Mouse (Mus musculus): ENCODE data around the gene Lbx1.

Lbx1 gene

GRCm38 (mm10) chr19:45233496-45234127, 2.0 kb downstream of the Lbx1 start:
- peak in 1 of 2 experiments; percentile 25 for DNase-seq

DNA sequence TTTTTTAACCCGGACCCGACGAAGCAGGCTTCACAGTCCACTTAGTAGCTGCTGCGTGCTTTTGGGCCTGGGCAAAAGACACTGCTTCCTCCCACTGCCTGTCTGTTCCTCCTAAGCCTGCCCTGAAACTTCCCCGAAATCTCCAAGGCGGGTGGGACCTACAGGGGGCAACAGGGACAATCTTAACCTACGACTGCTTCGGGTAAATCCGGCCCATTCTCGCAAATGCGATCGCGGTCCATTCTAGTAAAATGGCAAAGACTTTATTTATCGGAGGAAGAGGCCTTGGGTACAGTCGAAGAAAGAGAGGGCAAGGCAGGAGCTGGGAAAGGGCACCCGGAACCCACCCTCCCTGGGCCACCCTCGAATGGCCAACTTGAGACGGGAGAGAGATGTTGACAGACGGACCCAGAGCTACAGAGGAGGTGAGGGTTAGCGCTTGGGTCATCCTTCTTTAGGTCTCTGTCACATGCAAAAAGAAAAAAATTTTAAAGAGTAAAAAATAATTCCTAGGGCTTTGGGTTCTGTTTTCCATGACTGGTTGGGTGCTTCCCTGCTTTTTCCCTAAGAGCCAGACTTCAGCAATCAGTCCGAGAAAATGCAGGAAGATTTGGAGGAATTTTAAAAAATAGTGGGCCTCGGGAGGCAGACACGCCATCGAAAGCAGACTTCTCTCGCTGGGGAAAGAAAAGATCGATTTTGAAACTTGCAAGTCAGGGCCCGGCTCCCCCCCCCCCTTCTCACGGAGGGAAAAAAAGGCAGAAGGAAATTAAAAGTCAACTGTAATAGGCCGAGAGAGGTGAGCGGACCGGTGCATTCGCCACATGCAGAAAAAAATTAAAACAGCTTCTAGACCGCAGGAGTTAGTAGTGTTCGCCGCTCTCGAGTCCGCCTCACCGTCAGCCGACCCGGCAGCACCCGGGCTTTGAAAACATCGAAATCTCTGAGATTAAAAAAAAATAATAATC, 2.9 kb downstream of the Lbx1 start:
- DNase-seq, result peak in 1 of 2 experiments; percentile 34

DNA sequence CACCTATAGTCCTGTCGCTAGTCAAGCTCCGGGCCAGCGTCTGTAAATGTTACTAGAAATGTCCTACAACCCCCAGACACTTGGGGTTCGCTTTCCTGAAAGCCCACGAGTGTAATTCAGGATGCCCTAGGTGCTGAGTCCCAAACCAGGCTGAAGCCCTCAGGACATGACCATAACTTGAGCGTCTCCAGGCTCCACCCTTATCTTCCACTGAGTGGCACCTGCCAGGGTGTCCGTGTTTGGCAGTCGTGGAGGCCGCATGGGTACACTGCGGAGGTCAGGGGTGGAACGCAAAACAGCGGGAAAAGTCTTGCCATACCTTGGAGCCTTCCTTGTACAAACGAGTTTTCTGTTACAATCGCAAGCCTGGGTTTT, 3.6 kb downstream of the Lbx1 start:
- no peak for DNase-seq

- DNase-seq, result peak in 1 of 2 experiments; percentile 23
Observed at GRCm38 (mm10) chr19:45231383-45232035, 4.1 kb downstream of the Lbx1 start.

- no peak for DNase-seq
Observed at GRCm38 (mm10) chr19:45230848-45231382, 4.7 kb downstream of the Lbx1 start.

DNA sequence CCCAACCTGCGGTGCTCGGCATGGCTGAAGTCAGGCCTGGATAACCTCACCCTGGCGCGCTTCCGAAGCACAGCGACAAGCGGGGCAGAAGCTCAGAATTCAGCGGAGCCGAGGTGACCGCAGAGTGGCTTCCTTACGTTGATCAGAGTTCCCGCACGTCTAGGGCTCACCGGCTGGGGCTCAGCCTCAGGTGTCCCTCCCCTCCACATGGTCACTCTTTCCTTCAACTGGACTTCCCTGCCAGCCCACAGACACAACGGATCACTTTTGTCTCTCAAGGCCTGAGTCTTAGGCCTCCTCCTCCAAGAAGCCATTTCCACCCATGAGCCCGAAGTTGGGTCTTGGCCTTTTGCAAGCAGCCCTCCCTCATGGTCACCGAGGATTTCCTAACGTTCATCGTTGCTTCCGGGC, 5.4 kb downstream of the Lbx1 start:
- DNase-seq, result no peak

DNA sequence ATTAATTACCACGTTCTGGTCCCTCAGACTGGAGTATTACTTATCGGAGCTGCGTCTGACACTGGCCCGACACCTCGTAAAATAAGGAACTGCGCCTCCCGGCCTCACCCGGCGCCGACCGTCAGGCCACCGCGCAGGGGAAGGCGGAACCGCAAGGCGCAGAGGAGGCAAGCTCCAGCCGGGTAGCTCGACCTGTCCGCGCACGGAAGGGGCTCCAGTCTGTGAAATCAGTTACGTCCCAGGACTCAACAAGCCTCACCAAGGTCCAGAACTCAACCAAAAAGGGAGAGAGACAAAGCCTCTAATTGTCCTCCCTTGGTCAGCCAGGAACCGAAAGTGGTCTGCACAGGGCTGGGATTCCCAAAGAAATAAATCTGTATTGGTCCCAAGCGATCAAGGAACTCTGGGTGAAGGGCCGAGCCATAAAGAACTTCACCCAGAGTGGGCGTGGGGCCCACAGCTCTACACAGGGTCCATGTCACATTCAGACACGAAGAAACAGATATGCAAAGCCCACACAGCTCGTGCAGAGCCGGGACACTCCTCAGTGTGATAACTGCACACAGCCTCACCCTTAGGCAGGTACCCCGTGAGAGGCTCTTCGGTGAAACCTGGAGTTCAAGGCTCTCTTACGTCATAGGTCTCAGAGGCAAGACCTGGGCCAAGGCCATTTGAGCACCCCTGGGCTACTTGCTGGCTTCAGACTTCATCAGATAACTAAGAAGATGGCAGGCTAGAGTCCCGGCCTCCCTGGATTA, 6.1 kb downstream of the Lbx1 start:
- peak in 1 of 2 experiments; percentile 43 for DNase-seq

DNA sequence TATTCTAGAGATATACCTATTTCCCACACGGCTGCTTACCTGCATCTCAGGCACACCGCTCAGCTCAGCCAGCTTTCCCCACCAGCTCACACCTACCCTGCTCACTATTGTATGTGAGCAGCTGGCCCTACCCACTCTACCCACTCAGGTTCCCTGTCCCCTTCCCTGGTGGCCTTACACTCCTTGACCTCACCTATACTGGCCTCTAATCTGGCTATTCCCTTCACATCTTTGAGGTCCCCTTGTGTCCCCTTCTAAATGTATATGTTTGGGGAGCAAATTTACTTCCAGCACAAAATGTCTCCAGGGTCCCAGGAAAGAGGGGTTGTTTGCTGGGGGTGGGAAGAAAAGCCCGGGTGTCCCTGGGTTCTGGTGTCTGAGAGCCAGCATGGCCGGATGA, 6.8 kb downstream of the Lbx1 start:
- DNase-seq, result no peak

DNA sequence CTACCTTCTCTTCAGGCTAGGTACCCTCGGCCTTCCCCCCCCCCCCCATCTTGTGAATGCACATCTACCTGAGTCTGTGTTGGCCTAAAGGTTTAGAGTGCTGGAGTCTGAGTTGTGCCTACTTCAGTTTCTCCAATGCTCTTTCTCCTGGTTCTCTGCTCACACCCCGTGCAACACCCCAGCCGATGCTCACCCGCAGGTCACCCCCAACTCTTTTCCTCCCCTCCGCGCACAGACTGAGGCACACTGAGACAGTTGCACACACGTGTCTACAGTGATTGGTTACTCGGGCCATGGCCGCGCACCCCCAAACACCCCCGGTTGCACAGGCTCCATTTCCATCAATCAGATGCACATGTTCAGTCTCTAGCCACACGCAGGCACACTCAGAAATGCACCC, 7.5 kb downstream of the Lbx1 start:
- no peak for DNase-seq

DNA sequence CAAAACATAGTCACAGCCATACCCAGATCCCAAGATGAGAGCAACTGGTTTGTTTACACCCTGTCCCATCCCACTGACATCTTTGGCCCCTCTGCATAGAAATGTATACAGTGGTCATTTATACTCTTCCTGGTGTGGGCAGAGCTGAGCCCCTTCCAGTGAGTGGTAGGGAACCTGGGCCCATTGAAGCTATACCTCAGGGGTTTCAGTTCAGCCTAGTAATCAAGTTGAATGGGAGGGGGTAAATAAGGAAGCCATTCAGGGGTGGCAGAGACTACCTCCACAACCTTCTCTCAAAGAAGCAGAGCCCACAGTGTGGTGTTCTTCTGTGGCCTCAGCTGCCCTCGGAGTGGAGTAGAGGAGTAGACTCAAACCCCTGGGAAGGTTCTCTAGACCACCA, 7.9 kb downstream of the Lbx1 start:
- DNase-seq, result no peak

- DNase-seq, result no peak
Observed at GRCm38 (mm10) chr19:45227049-45227448, 8.6 kb downstream of the Lbx1 start.

- DNase-seq, result no peak
Observed at GRCm38 (mm10) chr19:45226246-45226645, 9.4 kb downstream of the Lbx1 start.

DNA sequence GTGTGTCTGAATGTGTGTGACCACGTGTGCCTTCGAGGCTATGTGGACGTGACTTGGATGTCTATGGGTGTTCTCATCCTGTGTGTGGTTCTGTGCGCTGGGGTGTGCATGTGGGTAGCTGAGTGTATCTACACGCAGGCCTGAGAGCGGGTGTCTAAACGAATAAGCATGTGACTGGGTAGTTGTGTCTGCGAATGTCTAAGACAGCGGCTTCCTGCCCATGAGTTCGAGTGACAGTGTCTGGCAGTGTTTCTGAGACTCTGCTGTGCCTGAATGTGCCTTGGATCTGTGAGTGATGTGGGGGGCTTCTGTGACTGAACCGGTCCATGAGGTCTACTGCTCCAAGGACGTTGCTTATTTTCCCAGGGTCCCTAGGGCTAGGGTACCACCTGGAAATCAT, 10.5 kb downstream of the Lbx1 start:
- no peak for DNase-seq

DNA sequence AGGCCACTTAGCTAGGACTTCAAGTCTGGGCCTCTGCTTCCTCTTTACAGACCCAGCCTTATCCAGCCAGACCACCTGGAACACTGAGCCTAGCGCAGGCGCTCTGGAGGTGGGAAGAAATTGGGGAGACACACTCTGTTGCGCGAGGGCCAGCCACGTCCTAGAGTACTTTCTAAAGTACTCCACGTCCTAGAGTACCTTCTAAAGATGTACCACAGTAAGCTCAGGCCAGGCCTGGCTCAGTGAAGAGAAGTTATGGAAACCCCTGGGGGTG, 11.4 kb downstream of the Lbx1 start:
- DNase-seq, result no peak

DNA sequence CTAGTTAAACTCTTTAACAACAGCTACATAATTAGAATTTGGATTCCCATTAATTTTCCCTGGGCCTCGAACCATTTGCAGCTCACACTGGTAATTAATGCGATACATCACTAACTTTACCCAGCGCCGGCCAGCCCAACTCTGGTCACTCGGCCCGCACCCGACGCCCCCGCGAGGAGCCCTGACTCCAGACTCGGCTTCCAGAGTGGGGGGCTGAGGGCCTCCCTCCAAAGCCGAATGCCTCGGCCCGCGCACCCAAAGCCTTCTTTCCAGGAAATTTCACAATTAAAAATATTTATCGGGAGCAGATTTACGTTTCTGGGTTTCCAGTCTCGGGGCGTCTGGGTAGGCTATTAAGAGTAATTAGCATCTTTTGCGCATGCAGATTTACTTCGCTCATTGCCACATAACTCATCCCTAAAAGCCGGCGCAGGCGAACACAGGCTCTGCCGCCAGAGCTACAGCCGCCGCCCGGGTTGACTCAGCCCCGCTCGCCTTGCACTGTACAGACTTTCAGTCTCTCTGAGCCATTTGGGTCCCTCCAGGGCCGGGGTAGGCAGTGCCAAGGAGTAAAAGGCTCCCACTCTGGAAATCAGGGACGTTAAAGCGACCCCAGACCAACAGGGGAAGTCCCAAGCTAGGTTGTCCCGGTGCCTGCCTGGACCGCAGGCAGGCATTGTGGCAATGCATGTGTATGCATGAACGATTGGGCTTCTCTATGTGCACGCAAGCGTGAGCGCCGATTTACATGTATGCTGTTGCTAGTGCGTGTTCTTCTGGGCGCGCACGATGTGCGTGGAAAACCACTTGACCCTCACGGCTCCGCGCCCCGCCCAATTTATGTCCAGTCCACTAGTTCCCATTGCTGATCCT, 12.0 kb downstream of the Lbx1 start:
- no peak for DNase-seq

- no peak for DNase-seq
Observed at GRCm38 (mm10) chr19:45222141-45222782, 13.3 kb downstream of the Lbx1 start.

DNA sequence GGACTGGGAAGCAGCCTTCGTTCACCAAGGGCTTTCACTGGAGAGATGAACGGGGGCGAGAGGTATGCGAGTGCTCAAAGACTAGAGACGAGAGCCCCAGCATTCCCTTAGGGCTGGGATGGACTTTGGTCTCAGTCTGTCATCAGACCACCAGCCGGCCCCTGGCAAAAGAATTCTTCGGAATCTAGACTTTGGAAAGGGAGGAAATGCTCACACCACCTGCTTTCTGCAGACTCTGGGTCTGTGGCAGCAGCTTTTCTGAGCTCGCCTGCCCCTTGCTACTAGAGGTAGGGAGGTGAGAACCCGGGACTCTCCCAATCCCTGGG, 14.2 kb downstream of the Lbx1 start:
- DNase-seq, result no peak

DNA sequence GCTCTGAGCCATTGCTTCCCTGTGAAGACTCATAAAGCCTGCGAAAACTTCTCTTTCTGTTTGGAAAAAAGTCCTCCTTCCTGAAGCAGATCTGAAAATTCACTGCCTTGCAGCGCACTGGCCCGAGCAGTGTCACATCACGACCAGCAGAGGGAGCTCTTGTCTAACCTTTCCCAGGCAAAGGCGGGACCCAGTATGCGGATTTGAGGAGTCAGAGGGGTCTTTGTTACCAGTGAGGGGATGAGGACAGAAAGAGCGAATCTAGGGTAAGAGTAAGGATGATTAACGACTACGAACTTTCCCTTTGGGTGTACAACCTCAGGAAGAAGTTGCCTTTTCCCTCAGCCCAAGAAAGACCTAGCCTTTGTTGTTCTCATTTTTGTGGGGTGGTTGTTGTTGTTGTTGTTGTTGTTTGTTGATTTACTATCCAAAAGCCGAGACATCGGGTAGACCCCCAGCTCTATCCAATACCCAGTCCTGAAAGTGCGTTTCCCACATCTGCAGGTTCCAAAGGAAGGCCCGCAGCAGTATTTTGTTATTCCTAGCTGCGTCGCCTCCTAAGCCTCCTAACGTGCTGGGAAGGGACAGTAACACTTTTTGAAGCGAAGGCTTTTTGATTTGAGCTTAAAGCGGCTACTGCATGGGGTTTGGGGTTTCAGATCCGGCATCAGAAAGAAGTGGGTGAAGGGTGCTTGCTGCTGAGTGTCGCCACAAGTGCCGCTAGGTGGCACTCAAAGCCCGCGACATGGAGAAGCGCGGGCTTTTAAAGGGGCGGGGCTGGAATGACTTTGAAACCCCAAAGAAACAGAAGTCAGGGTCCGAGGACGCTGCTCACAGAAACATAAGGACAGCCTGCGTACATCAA, 14.8 kb downstream of the Lbx1 start:
- peak; percentile 76 to 82 for DNase-seq

DNA sequence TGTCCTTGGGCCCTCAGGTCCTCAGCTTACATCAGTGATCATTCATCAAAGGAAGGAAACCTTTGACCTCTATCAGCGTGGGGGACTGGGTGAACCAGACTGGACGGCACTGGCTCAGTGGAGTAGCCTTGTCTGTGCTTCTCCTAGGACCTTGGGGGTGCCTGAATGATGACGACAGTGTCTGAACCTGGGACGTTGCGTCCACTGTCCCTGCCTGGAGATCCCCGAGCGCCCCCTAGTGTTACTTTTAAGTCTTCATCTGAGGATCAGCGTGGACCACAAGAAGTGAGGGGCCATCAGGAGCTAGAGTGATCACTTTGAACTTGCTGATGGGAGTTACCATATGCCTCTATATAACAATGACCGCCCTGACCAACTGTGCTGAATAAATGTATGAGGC, 19.4 kb downstream of the Lbx1 start:
- DNase-seq, result peak in 1 of 2 experiments; percentile 56

GRCm38 (mm10) chr19:45215431-45215830, 20.2 kb downstream of the Lbx1 start:
- DNase-seq, result peak in 1 of 2 experiments; percentile 12
